Mouse (Mus musculus) urinary bladder, postnatal 14 days (tissue): ENCODE measurements around the gene Cpne5.
"Not testable (repeated sequence)": the region's sequence is repeated elsewhere in the genome, so short reads cannot be mapped to it uniquely, and the experiment has no call there.

Experiments used
- DNase-seq: peaks from one replicate; pipeline ENCODE4 v3.0.0; 2021; ENCODE audit warnings: low spot score

Cpne5 gene

DNA sequence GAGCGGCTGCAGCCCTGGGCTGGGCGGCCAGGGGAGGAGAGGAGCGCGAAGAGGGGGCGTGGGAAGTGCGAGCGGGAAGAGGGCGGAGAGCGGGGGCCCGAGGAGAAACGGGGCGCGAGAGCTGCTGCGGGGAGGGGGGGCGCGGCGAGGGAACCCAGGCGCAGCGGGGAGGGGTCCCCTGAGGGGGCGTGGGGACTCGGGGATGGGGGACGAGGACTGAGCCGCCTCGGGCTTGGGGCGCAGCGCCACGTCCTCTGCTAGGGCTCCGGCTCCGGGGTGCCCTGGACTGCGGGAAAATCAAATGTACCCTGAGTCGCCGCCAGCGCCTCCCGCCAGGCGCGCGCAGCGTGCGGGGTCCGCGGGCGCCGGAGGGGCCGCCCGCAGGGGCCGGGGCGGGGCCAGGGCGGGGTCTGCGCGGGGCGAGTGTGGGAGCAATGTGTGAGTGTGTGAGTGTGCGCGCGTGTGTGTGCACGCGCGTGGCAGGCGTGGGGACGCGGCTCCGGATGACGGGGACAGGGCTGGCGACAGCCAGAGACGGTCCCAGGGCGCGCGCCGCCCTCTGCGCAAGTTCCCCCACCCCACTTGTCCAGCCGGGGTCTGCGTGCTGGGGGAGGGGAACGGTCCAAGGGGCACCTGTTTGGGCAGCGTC lies at the start of gene Cpne5:
TSS of gene Cpne5 (minus strand) at position 396 of the 649 bp plus-strand sequence.
- no peak for DNase-seq

DNA sequence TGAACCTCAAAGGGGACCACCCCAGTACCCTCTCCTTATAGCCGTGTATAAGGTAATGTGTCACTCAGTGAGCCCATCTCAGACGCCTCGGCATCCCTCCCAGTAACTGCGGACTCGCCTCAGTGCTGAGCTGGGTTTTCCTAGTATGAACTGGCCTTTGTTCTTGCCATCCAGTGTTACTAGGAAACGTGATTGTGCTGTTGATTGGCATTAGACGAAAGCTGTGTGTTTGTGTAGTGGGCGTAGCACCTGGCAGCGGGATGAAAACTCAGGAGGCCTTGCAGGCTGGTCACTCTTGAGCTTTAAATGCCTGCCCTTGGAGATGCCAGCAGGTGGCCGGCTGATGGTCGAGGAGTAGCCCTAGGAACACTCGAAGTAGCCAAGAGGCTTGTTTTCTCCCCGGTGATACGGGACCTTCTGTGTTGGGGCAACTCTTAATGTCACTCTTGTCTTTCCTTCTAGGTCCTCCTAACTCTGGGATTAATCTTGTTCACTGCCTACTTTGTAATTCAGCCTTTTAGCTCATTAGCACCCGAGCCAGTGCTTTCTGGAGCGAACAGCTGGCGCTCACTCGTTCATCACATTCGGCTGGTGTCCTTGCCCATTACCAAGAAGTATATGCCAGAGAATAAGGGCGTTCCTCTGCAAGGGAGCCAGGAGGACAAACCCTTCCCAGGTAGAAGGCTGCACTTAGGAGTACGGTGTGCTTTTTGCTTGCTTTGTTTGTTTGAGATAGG lies 44.4 kb upstream of the Cpne5 start:
- DNase-seq, result no peak

DNA sequence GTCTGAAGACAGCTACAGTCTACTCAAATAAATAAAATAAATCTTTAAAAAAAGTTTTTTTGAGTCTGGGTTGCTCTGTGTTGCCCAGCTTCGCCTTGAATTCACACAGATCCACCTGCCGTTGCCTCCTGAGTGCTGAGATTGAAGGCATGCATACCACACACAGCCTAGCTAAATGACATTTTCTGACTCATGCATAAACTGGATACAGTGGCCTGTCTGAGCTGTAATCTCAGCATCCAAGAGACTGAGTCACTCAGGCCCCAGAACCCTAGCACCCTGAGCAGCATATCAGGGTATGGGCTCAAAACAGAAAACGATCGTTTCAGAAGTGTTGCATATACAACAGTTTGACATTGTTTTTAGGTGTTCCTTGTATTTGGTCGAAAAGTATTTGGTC lies 43.6 kb upstream of the Cpne5 start:
- no peak for DNase-seq

DNA sequence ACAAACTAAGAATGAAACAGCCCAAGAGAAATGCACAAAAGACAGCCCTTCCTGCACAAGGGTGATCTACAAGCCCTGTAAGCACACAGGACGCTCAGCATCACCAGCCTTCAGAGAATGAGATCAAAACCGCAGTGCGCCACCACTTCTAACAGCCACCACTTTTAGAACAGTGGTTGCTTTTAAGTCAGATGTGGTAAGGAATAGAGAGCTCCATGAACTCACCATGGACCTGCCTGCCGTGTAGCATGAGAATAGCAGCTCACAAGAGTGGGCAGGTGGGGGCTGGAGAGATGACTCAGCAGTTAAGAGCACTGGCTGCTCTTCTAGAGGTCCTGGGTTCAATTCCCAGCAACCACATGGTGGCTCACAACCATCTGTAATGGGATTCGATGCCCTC lies 42.5 kb upstream of the Cpne5 start:
- DNase-seq, result no peak

DNA sequence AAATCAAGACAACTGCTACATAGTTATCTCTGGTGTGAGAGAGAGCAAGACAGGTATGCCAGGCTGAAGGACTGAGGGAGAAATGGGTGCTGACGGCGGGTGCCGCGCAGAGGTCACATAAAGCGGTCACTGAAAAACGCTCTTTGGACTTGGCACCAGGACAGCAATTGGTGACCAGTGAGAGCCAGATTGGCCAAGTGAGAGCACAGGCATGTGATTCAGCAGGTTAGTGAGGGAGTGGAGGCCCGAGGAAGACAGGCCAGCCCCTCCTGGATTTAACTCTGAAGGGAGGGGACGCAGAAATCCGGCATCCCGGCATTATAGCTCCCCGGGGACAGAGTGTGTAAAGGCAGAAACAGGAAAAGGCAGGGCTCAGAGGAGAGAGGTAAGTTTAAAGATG lies 35.9 kb upstream of the Cpne5 start:
- no peak for DNase-seq

- DNase-seq, result no peak
Observed at GRCm38 (mm10) chr17:29273156-29273555, 35.2 kb upstream of the Cpne5 start.

- no peak for DNase-seq
Observed at GRCm38 (mm10) chr17:29270148-29270698, 32.3 kb upstream of the Cpne5 start.

GRCm38 (mm10) chr17:29269349-29269706 lies 31.4 kb upstream of the Cpne5 start:
- DNase-seq, result no peak

DNA sequence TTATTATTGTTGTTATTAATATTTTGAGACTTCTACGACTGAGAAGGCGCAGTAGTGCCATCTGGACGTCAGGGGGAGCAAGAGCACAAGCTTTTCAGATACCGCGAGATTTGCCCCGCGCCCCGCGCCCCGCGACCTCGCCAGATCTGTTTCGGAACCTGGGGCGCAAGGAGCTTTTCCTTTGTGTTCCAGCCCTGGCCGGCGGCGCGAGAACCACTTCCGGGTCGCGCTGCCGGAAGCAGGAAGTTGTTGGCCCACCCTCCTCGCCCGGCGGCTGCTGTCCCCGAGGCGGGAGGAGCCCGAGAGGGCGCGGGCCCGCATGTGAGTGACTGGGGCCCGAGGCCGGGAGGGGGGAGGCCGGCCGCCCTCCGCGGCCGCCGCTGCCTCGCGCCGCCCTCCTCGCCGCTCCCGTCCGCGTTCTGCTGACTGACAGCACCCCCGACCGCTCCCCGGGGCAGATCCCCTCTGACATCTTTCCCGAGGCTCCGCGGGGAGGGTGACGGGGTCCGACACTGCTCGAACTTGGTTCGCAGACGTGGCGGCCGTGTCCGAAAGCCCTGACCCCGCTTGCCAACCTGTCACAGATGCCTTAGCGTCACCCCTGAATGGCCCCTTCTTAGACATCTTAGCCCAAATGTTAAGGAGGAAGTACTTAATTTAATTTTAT lies 30.8 kb upstream of the Cpne5 start, which contains the start of gene BC004004:
TSS of gene BC004004 (plus strand) at position 107 of the 667 bp plus-strand sequence.
- DNase-seq, result peak; percentile 94

DNA sequence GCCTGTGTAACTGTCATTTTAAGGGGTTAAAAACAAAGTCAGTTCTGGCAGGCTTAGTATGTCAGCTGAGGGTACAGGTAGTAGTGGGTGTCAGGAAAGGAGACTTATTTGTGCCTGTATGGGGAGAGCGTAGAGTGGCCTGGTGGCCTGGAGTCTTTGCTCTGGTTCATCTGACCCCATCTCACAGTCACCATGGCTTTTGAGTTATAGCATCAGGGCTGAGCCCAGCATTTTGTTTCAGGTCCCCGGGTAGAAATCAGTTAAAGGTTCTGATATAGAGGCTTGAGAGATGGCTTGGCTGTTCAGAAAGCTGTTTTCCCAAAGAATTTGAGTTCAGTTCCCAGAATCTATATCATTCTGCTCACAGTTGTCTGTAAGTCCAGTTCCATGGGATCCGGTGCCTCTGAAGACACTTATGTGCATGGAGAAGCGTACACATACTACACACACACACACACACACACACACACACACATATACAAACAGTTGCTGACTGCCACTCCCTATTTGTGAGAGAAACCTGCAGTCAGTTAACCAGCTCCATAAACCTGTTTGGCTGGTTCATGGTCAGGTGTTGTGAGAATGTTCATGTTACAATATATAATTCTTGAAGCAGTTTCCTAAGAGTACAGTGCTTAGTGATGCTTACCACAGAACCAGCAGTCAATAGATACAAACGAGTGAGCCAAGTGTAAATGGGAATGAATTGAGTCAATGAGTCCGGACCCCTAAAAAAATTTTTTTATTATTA lies 30.1 kb upstream of the Cpne5 start:
- peak; percentile 66 for DNase-seq

DNA sequence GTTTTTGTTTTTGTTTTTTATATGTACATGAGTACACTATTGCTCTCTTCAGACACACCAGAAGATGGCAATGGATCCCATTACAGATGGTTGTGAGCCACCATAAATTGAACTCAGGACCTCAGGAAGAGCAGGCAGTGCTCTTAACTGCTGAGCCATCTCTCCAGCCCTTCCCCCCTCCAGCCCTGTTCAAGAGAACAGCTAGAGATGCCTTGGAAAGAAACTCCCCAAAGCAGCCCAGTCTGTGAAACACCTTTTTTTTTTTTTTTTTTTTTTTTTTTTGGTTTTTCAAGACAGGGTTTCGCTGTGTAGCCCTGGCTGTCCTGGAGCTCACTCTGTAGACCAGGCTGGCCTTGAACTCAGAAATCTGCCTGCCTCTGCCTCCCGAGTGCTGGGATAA lies 29.1 kb upstream of the Cpne5 start:
- DNase-seq, result not testable (repeated sequence)

DNA sequence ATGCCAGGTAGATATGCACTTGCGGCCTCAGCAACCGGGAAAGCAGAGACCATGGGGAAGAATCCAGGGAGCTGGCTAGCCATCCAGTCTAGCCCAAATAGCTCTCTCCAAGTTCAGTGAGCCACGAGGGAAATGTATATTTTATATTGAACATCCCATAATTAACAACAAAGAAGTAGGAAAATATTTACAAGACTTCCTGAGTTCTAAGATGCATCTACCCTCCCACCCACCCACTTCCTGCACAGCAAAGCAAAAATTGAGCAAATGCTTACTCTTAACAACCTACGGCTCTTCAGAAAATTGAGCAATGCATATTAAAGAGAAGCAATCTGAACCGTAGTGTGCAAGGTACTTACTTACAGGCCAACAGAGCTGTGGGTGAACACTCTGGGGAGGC lies 26.8 kb upstream of the Cpne5 start:
- DNase-seq, result no peak

DNA sequence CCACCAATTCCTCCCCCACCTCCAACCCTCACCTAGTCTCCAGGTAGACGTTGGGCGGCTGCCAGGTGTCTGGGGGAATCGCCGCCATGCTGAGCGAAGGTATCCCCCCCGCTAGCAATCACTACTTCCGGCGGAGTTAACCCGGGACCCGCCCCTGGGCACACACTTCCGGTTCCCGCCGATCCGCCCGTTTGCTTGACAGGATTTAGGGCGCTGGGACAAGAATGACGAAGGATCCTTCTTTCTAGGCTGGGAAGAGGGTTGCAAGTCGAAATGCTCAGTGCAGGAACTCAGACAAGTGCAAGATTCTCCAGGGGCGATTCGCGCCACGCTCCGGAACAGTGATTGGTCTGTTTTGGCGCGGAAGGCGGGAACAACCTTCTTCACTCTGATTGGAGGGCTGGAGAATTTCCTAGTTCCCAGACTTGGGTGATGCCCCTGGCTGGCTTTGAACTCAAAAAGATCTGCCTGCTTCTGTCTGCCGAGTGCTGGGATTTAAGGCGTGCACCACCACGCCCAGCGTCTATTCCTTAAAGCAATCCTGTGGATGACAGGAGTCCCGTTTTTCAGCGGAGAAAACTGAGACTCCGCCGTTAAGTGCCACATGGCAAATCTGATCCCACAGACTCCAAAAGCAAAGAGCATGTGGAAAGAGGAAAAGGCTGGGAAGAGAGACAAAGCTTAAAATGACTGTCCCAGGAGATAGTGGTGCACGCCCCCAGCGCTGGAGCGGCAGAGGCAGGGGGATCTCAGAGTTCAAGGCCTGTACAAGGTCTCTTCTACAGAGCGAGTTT lies 26.1 kb upstream of the Cpne5 start, which contains the start of gene Ppil1:
TSS of gene Ppil1 (minus strand) at position 347 of the 794 bp plus-strand sequence.
- DNase-seq, result peak; percentile 84

DNA sequence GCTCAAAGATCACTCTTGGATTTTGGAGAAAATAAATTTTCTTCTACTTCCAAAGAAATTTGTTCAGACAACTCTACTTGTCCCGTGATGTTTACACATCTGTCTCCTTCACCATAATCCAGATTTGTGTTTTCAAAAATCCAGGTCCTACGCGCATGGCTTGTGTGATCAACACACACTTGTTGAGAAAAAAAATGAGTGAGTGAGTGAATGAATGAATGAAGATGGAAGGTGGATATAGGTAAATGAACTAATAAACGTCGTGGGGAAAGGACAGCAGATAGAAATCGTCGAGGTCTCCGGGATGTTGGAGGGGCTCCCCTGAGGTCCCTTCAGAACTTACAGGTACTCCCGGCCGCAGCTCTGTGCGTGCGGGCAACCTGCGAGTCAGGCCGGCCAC lies 25.4 kb upstream of the Cpne5 start:
- DNase-seq, result no peak

GRCm38 (mm10) chr17:29262259-29262649 lies 24.3 kb upstream of the Cpne5 start:
- DNase-seq, result no peak

- no peak for DNase-seq
Observed at GRCm38 (mm10) chr17:29261603-29262258, 23.8 kb upstream of the Cpne5 start.

GRCm38 (mm10) chr17:29260501-29260900 lies 22.5 kb upstream of the Cpne5 start:
- DNase-seq, result no peak

- peak; percentile 84 for DNase-seq
Observed at GRCm38 (mm10) chr17:29259489-29259888, 21.5 kb upstream of the Cpne5 start.

GRCm38 (mm10) chr17:29258921-29259320 lies 21.0 kb upstream of the Cpne5 start:
- DNase-seq, result no peak

DNA sequence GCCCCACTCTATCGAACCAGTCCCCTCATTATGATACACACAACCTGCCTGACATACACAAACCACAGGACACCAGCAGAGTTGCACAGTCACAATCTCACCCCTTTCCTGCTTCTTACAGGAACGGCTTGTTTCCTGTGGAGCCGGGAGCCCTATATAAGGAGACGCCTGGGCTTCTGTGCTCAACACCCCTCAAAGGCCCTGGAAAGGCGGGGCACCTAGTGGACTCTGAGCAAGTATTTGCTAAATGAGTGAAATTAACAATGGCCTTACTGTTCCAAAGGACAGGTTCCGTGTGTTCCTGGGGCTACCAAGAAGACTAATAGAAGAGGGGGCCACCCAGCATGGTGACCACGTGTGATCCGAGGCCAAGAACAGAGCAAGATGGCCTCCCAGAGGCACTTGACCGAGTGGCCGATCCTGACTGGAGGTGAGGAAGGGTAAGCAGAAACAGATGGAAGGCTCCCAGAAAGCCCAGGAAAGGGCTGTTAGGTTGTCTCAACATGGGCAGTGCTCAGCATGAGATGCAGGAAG lies 20.1 kb upstream of the Cpne5 start:
- DNase-seq, result no peak
